ENCODE assay signal across 30 mouse cellular contexts in the genomic region with DNA sequence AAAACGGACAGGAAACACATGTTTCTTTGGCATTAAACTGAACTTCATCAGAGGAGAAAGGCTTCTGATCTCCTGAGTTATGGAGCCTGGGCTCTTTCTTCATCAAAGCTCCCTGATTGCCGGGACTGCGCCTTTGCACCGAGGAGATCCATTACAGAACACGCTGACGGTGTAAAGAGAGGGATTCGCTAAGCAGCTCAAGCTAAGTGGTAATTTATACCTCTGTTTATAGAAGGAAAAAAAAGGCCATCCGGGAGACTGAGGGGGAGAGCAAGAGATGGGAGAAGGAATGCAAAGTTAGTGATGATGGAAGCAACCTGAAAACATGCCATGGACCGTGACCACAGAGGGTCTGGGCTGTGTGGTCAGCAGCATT.
DNase-seq lines count a peak whose midpoint lies in the region; ATAC-seq lines count a peak whose summit lies in the region.
"Had no signal": no experiment of that assay in that cellular context is flagged by ENCODE, and none has a peak within 500 bp of the region (broad histone marks: within the 10 kb centered on the region; RNA-seq: fewer than 3 reads in every experiment).

No protein-coding gene starts in this region.

- no peaks in the 10 kb centered on the region for H3K36me3 ChIP-seq in kidney, embryonic 16.5 days (ENCODE audit: insufficient read depth, low read length)
- no peaks in the 10 kb centered on the region for H3K36me3 ChIP-seq in intestine, embryonic 16.5 days (ENCODE audit: control insufficient read depth, insufficient read depth, low read length)
- H3K36me3 ChIP-seq in hindbrain, embryonic 14.5 days (replicated peaks; ENCODE audit: control insufficient read depth, insufficient read depth), result no peaks in the 10 kb centered on the region
- H3K36me3 ChIP-seq: embryonic facial prominence, embryonic 15.5 days; forebrain, embryonic 12.5 days; heart, embryonic 13.5 days; hindbrain, embryonic 10.5 days; liver, embryonic 15.5 days; midbrain, embryonic 12.5 days; neural tube, embryonic 13.5 days had no signal

- H3K4me1 ChIP-seq in kidney, embryonic 16.5 days (ENCODE audit: insufficient read depth, low read length), result peaks cover 11% of the 10 kb centered on the region
- no peaks in the 10 kb centered on the region for H3K4me1 ChIP-seq in intestine, embryonic 16.5 days (ENCODE audit: control insufficient read depth, insufficient read depth, low read length)
- no peaks in the 10 kb centered on the region for H3K4me1 ChIP-seq in hindbrain, embryonic 14.5 days (replicated peaks; ENCODE audit: control insufficient read depth, insufficient read depth, low read length)
- H3K4me1 ChIP-seq: embryonic facial prominence, embryonic 15.5 days; forebrain, embryonic 12.5 days; liver, embryonic 15.5 days; midbrain, embryonic 12.5 days; neural tube, embryonic 13.5 days had no signal

- no peak overlapping the region for H3K4me3 ChIP-seq in kidney, embryonic 16.5 days (ENCODE audit: low read length)
- H3K4me3 ChIP-seq in intestine, embryonic 16.5 days (ENCODE audit: low read length), result no peak overlapping the region
- no peak overlapping the region for H3K4me3 ChIP-seq in hindbrain, embryonic 14.5 days (replicated peaks; ENCODE audit: low read length)
- H3K4me3 ChIP-seq: embryonic facial prominence, embryonic 15.5 days; forebrain, embryonic 12.5 days; heart, adult 2 months; heart, embryonic 13.5 days; hindbrain, embryonic 10.5 days; liver, embryonic 15.5 days; midbrain, embryonic 12.5 days; myocyte; neural tube, embryonic 13.5 days had no signal

- no peak overlapping the region for H3K9ac ChIP-seq in kidney, embryonic 16.5 days (replicated peaks; ENCODE audit: low read length)
- no peak overlapping the region for H3K9ac ChIP-seq in intestine, embryonic 16.5 days (ENCODE audit: low read depth, low read length)
- H3K9ac ChIP-seq in hindbrain, embryonic 14.5 days, result no peak overlapping the region
- H3K9ac ChIP-seq: embryonic facial prominence, embryonic 15.5 days; forebrain, embryonic 12.5 days; forebrain, postnatal 0 days; heart, embryonic 13.5 days; liver, embryonic 15.5 days; midbrain, embryonic 12.5 days; neural tube, embryonic 13.5 days had no signal

- no peaks in the 10 kb centered on the region for H3K27me3 ChIP-seq in kidney, embryonic 16.5 days (ENCODE audit: insufficient read depth, low read length)
- no peaks in the 10 kb centered on the region for H3K27me3 ChIP-seq in intestine, embryonic 16.5 days (replicated peaks; ENCODE audit: control insufficient read depth, insufficient read depth, low read length)
- no peaks in the 10 kb centered on the region for H3K27me3 ChIP-seq in hindbrain, embryonic 14.5 days (ENCODE audit: control insufficient read depth, insufficient read depth, low read length)
- H3K27me3 ChIP-seq: embryonic facial prominence, embryonic 15.5 days; forebrain, embryonic 12.5 days; heart, embryonic 13.5 days; liver, embryonic 15.5 days; midbrain, embryonic 12.5 days; neural tube, embryonic 13.5 days had no signal

- intact Hi-C loops in heart, postnatal 25 days (cut with DNase I), result no loop called here

- peak; percentile 88 for ATAC-seq in kidney, embryonic 16.5 days (ENCODE audit: low FRiP score, low TSS enrichment)
- peak; percentile 79 for ATAC-seq in intestine, embryonic 16.5 days
- no peak for ATAC-seq in hindbrain, embryonic 14.5 days (ENCODE audit: low FRiP score)
- ATAC-seq: forebrain, postnatal 0 days; hindbrain, embryonic 16.5 days had no signal

- H3K4me2 ChIP-seq in kidney, embryonic 16.5 days (replicated peaks; ENCODE audit: low read depth, low read length), result no peak overlapping the region
- H3K4me2 ChIP-seq in intestine, embryonic 16.5 days (ENCODE audit: low read depth, low read length), result no peak overlapping the region
- no peak overlapping the region for H3K4me2 ChIP-seq in hindbrain, embryonic 14.5 days (replicated peaks)
- H3K4me2 ChIP-seq: embryonic facial prominence, embryonic 15.5 days; forebrain, embryonic 12.5 days; heart, embryonic 13.5 days; liver, embryonic 15.5 days; midbrain, embryonic 12.5 days; neural tube, embryonic 13.5 days had no signal

- 9% methylated on average over 9 of the region's 9 CpGs for WGBS in kidney, embryonic 16.5 days
- WGBS in intestine, embryonic 16.5 days, result 33% methylated on average over 9 of the region's 9 CpGs
- WGBS in hindbrain, embryonic 14.5 days, result 82% methylated on average over 9 of the region's 9 CpGs

- DNase-seq in kidney, adult 9 months, result no peak
- DNase-seq in embryo, embryonic 10 days (ENCODE audit: low spot score), result peak; percentile 45
- DNase-seq in embryo, embryonic 10.5 days (ENCODE audit: low spot score), result peak; percentile 53
- no peak for DNase-seq in hindbrain, embryonic 14.5 days (ENCODE audit: low spot score)
- DNase-seq in layer of hippocampus, adult 18-20 months (ENCODE audit: low spot score in 2 of 2), result no peak
- no peak for DNase-seq in heart, postnatal 25 days (ENCODE audit: low spot score)
- DNase-seq: adrenal gland, postnatal 25 days; B cell, adult 2 months; cerebellum, adult 11-12 months; cerebellum, postnatal 10 days; forebrain, postnatal 0 days; heart, adult 2 months; heart, postnatal 10 days; kidney, postnatal 10 days; layer of hippocampus, adult 9-11 months; liver; lung, postnatal 36 days; thymus, adult 2 months; thymus, postnatal 4 days had no signal

- H3K9me3 ChIP-seq in kidney, embryonic 16.5 days (ENCODE audit: low read length), result no peaks in the 10 kb centered on the region
- no peaks in the 10 kb centered on the region for H3K9me3 ChIP-seq in intestine, embryonic 16.5 days (ENCODE audit: control insufficient read depth, low read length)
- H3K9me3 ChIP-seq in hindbrain, embryonic 14.5 days (ENCODE audit: control insufficient read depth, low read length), result no peaks in the 10 kb centered on the region
- H3K9me3 ChIP-seq: embryonic facial prominence, embryonic 15.5 days; forebrain, embryonic 12.5 days; heart, embryonic 13.5 days; hindbrain, embryonic 10.5 days; liver, embryonic 15.5 days; midbrain, embryonic 12.5 days; neural tube, embryonic 13.5 days had no signal

- 0 out of 2 replicates have a peak overlapping the region, but pooled peaks have one; percentile 8 for H3K27ac ChIP-seq in kidney, embryonic 16.5 days (ENCODE audit: low read length)
- no peak overlapping the region for H3K27ac ChIP-seq in intestine, embryonic 16.5 days (ENCODE audit: low read length)
- H3K27ac ChIP-seq in hindbrain, embryonic 14.5 days, result no peak overlapping the region
- H3K27ac ChIP-seq: embryonic facial prominence, embryonic 15.5 days; forebrain, embryonic 12.5 days; heart, adult 2 months; heart, embryonic 13.5 days; hindbrain, embryonic 10.5 days; liver, embryonic 15.5 days; midbrain, embryonic 12.5 days; neural tube, embryonic 13.5 days had no signal

Comparison
In these comparisons a context has a peak if more than half of its experiments do, and no peak if none do; other contexts are left out.
1. DNase-seq: peak in embryo, embryonic 10 days (single experiment) and embryo, embryonic 10.5 days (single experiment); none in kidney, adult 9 months (single experiment), hindbrain, embryonic 14.5 days (single experiment), layer of hippocampus, adult 18-20 months (0 of 2) and heart, postnatal 25 days (single experiment).